Mouse (Mus musculus): ENCODE data around the gene Pld4.

- TF ChIP-seq CTCF (IDR thresholded peaks at IDR 0.05; ENCODE audit: low read depth) (no peak), EP300 (IDR thresholded peaks at IDR 0.05; ENCODE audit: low read depth) (no peak)
Measured at GRCm38 (mm10) chr12:112793601-112794355, 33.3 kb downstream of the Pld4 start.
